Mouse (Mus musculus): ENCODE data around the gene Tob2. TPM values are rescaled to one million over a fixed set of nuclear protein-coding genes. Genes with fewer than 3 reads are reported as not detected.

Gene Tob2
- 36.9 and 51.5 TPM in 2 replicates for polyA plus RNA-seq (2012; rRNA removed)

DNA sequence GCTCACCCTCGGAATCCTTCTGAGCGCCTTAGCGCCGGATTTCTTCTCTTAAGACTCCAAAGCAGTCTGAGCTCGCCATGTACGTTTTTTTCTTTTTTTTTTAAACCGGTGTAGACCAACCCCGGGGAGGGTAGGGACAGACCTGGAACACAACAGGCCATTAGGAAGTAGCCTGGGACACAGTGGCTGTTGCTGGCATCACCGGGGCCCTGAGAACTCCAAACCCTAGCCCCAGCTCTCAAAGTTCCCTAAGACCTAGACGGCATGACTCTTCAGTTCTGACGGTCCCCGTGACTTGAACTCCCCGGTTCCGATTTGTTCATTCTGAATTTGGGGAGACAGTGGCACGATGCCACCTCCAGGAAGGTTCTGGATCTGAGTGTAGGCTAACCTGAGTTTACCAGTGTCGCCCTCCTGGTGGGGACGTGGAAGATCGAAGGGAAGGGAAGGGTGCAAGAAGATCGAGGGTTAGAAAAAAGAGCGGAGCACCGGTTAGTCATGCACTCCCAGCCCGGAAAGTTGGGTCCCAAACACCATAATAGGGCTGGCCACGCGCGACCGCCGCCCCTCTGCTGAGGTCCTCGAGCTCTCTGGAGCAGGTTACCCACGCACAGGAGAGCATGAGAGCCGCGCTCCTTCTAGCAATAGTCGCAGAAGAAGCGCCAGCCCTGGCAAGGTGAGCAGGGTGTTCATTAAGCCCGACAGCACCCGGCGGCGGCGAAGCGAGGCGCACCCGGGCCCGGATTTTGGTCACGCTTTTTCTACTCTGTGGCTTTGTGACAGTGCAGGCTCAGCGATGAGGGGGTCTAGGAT is at the start of gene Tob2:
Gene Tob2, minus strand, starts transcription at position 280 of the 813 bp plus-strand sequence.
- H3K4me3 ChIP-seq (replicated peaks; ENCODE audit: insufficient read depth, low read depth, low read length), result peak within 1 kb of the TSS; percentile 85
- DNase-seq, result peak; percentile 79 to 82
- H3K27me3 ChIP-seq (ENCODE audit: control insufficient read depth, insufficient read depth, low read length), result no peaks in the 10 kb centered on the region
- WGBS, result under 1% methylated on average over 44 of the region's 44 CpGs
- H3K27ac ChIP-seq (ENCODE audit: insufficient read depth, low read length), result peak within 1 kb of the TSS; percentile 100
- H3K4me1 ChIP-seq (ENCODE audit: control insufficient read depth, insufficient read depth, low read length), result peaks cover 7% of the 10 kb centered on the region; the same call in 1 of the 2 replicates
- TF ChIP-seq CTCF (IDR thresholded peaks at IDR 0.05; ENCODE audit: borderline replicate concordance, insufficient read depth, low read depth, low read length) (no peak; the same call in 1 of the 2 replicates), POLR2A (IDR thresholded peaks at IDR 0.05; ENCODE audit: borderline replicate concordance, insufficient read depth, low read length) (no peak)

DNA sequence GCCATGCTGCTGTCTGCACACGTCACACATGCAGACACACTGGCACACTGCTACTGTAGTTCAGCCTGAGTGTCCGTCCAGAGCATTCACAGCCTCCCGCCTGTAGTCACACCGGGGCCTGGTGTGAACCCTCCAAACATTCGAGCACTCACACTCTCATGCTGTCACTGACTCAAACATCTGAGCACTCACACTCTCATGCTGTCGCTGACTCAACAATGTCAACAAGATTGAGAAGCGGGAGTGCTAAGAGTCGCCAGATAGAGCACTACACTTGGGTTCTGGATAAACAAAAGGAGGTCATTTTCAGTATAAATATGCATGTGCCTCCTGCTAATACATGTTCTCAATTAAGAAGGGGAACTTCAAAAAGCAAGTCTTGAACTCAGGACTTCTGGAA is 49.4 kb upstream of the Tob2 start:
- no peak overlapping the region for H3K27ac ChIP-seq (ENCODE audit: insufficient read depth, low read length)
- peaks cover 3% of the 10 kb centered on the region; the same call in 1 of the 2 replicates for H3K4me1 ChIP-seq (ENCODE audit: control insufficient read depth, insufficient read depth, low read length)
- H3K27me3 ChIP-seq (ENCODE audit: control insufficient read depth, insufficient read depth, low read length), result no peaks in the 10 kb centered on the region
- TF ChIP-seq CTCF (IDR thresholded peaks at IDR 0.05; ENCODE audit: borderline replicate concordance, insufficient read depth, low read depth, low read length) (no peak), POLR2A (IDR thresholded peaks at IDR 0.05; ENCODE audit: borderline replicate concordance, insufficient read depth, low read length) (no peak)
- WGBS, result 86% methylated on average over 8 of the region's 8 CpGs
- H3K4me3 ChIP-seq (replicated peaks; ENCODE audit: insufficient read depth, low read depth, low read length), result no peak overlapping the region
- no peak for DNase-seq

- TF ChIP-seq POLR2A (IDR thresholded peaks at IDR 0.05; ENCODE audit: borderline replicate concordance, insufficient read depth, low read length), result no peak
- TF ChIP-seq CTCF (IDR thresholded peaks at IDR 0.05; ENCODE audit: borderline replicate concordance, insufficient read depth, low read depth, low read length), result peak; percentile 68
- no peak overlapping the region for H3K4me3 ChIP-seq (replicated peaks; ENCODE audit: insufficient read depth, low read depth, low read length)
- H3K27me3 ChIP-seq (ENCODE audit: control insufficient read depth, insufficient read depth, low read length), result no peaks in the 10 kb centered on the region
- WGBS, result 31% methylated on average over 2 of the region's 2 CpGs
- peaks cover 9% of the 10 kb centered on the region for H3K4me1 ChIP-seq (ENCODE audit: control insufficient read depth, insufficient read depth, low read length)
- no peak overlapping the region for H3K27ac ChIP-seq (ENCODE audit: insufficient read depth, low read length)
- DNase-seq, result peak; percentile 67 to 79
Observed at GRCm38 (mm10) chr15:81904939-81905338, 46.3 kb upstream of the Tob2 start.

DNA sequence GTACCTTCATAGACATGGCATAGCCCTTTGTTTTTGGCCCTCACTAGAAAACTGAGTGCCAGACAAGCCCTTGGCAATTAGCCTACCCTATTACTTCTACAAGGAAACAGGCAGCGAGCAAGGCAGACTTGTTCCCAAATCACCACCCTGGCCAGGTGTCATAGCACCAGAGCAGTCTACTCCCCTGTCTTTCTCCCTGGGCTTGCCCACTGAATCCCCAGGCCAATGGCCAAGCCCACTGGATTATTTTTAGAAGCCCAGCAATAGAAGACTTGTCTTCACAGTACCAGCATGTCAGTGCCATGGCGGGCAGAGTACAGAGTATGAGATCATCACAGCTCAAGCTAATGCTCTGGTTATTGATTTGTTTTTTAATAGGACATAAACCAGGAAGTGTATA is 40.2 kb upstream of the Tob2 start:
- peaks cover 18% of the 10 kb centered on the region for H3K4me1 ChIP-seq (ENCODE audit: control insufficient read depth, insufficient read depth, low read length)
- TF ChIP-seq POLR2A (IDR thresholded peaks at IDR 0.05; ENCODE audit: borderline replicate concordance, insufficient read depth, low read length) (no peak), CTCF (IDR thresholded peaks at IDR 0.05; ENCODE audit: borderline replicate concordance, insufficient read depth, low read depth, low read length) (no peak)
- DNase-seq, result peak; percentile 50 to 79
- H3K27me3 ChIP-seq (ENCODE audit: control insufficient read depth, insufficient read depth, low read length), result no peaks in the 10 kb centered on the region
- no peak overlapping the region for H3K4me3 ChIP-seq (replicated peaks; ENCODE audit: insufficient read depth, low read depth, low read length)
- peak overlapping the region; percentile 61 for H3K27ac ChIP-seq (ENCODE audit: insufficient read depth, low read length)
- WGBS, result 4% methylated on average over 2 of the region's 2 CpGs

- H3K27me3 ChIP-seq (ENCODE audit: control insufficient read depth, insufficient read depth, low read length), result no peaks in the 10 kb centered on the region
- no peak overlapping the region for H3K27ac ChIP-seq (ENCODE audit: insufficient read depth, low read length)
- TF ChIP-seq CTCF (IDR thresholded peaks at IDR 0.05; ENCODE audit: borderline replicate concordance, insufficient read depth, low read depth, low read length), result no peak
- H3K4me1 ChIP-seq (ENCODE audit: control insufficient read depth, insufficient read depth, low read length), result peaks cover 18% of the 10 kb centered on the region
- 91% methylated on average over 5 of the region's 5 CpGs for WGBS
- no peak overlapping the region for H3K4me3 ChIP-seq (replicated peaks; ENCODE audit: insufficient read depth, low read depth, low read length)
- DNase-seq, result no peak
Observed at GRCm38 (mm10) chr15:81897607-81898285, 39.1 kb upstream of the Tob2 start.

DNA sequence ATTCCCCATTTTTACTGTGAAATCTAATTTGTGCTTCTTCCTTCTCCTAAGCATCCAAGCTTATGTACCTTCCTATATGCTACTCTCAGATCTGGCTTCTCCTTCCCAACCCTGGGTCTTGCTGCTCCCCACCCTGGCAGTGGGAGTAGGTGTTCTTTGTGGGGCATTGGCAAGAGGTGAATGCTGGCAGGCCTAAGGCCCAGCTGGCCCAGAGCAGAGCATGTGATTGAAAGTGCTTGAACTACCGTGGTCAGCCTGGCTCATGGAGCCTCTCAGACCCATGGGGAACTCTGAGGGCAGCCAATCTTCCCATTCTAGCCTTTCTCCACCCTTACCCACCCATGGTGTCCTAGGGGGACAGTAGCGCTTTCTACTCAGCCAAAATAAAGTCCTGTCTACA is 37.8 kb upstream of the Tob2 start:
- Histone ChIP-seq H3K27me3 (ENCODE audit: control insufficient read depth, insufficient read depth, low read length) (no peaks in the 10 kb centered on the region), H3K27ac (ENCODE audit: insufficient read depth, low read length) (peak overlapping the region; percentile 23; the same call in 1 of the 2 replicates), H3K4me1 (ENCODE audit: control insufficient read depth, insufficient read depth, low read length) (peaks cover 16% of the 10 kb centered on the region), H3K4me3 (replicated peaks; ENCODE audit: insufficient read depth, low read depth, low read length) (no peak overlapping the region)
- TF ChIP-seq POLR2A (IDR thresholded peaks at IDR 0.05; ENCODE audit: borderline replicate concordance, insufficient read depth, low read length) (no peak), CTCF (IDR thresholded peaks at IDR 0.05; ENCODE audit: borderline replicate concordance, insufficient read depth, low read depth, low read length) (no peak)
- 13% methylated on average over 2 of the region's 2 CpGs for WGBS
- peak in 1 of 2 experiments; percentile 39 for DNase-seq

GRCm38 (mm10) chr15:81894002-81894401 is 35.4 kb upstream of the Tob2 start:
- Histone ChIP-seq H3K4me1 (ENCODE audit: control insufficient read depth, insufficient read depth, low read length) (peaks cover 13% of the 10 kb centered on the region), H3K4me3 (replicated peaks; ENCODE audit: insufficient read depth, low read depth, low read length) (no peak overlapping the region), H3K27ac (ENCODE audit: insufficient read depth, low read length) (no peak overlapping the region), H3K27me3 (ENCODE audit: control insufficient read depth, insufficient read depth, low read length) (no peaks in the 10 kb centered on the region)
- no peak for DNase-seq
- WGBS, result 81% methylated on average over 1 of the region's 1 CpGs
- TF ChIP-seq POLR2A (IDR thresholded peaks at IDR 0.05; ENCODE audit: borderline replicate concordance, insufficient read depth, low read length) (no peak), CTCF (IDR thresholded peaks at IDR 0.05; ENCODE audit: borderline replicate concordance, insufficient read depth, low read depth, low read length) (no peak)

Data from cerebellum, adult 2 months (tissue).